Mouse (Mus musculus): ENCODE results near the gene Sh3glb2.

- TF ChIP-seq POLR2A (IDR thresholded peaks at IDR 0.05; ENCODE audit: insufficient read depth, low read depth, low read length) (no peak), CTCF (IDR thresholded peaks at IDR 0.05; ENCODE audit: insufficient read depth, low read depth, low read length) (no peak)
Measured at GRCm38 (mm10) chr2:30311481-30311880, 47.7 kb downstream of the Sh3glb2 start.

All from olfactory bulb, adult 2 months (tissue).